Mouse (Mus musculus) hindbrain, embryonic 11.5 days (tissue): ENCODE results near the gene Pdzrn4. TPM values are rescaled to one million over a fixed set of nuclear protein-coding genes. Genes with fewer than 3 reads are reported as not detected.

Experiments used
- ATAC-seq: fragments of 200-750 bp; cut with Nextera tagmentation; 2 replicates; pipeline ENCODE4 v1.8.0; 2017; ENCODE audit warnings: mild to moderate bottlenecking, moderate TSS enrichment, moderate library complexity; ENCODE audit not compliant: low FRiP score
- DNase-seq: peaks from one replicate; pipeline ENCODE4 v3.0.0-alpha.2; 2015; ENCODE audit warnings: low spot score
- H3K27ac ChIP-seq: fragments of 300-500 bp; sonication (generic); 2 replicates; pipeline ENCODE4 v1.5.1; 2014; ENCODE audit warnings: mild to moderate bottlenecking, low read depth, low read length
- H3K27me3 ChIP-seq: fragments of 300-500 bp; sonication (generic); 2 replicates; pipeline ENCODE4 v1.6.1; 2014; ENCODE audit warnings: mild to moderate bottlenecking, low read length, moderate library complexity, mixed read lengths; ENCODE audit not compliant: control insufficient read depth, insufficient read depth
- H3K36me3 ChIP-seq: fragments of 300-500 bp; sonication (generic); 2 replicates; pipeline ENCODE4 v1.6.1; 2014; ENCODE audit warnings: mild to moderate bottlenecking, low read length, moderate library complexity, mixed read lengths; ENCODE audit not compliant: control insufficient read depth, insufficient read depth
- H3K4me1 ChIP-seq: fragments of 300-500 bp; sonication (generic); replicated peaks from 2 replicates; pipeline ENCODE4 v1.6.1; 2014; ENCODE audit warnings: low read length, mixed read lengths; ENCODE audit not compliant: control insufficient read depth, insufficient read depth
- H3K4me2 ChIP-seq: fragments of 300-500 bp; sonication (generic); replicated peaks from 2 replicates; pipeline ENCODE4 v1.6.1; 2014; ENCODE audit warnings: mild to moderate bottlenecking, low read depth, low read length
- H3K4me3 ChIP-seq: fragments of 300-500 bp; sonication (generic); 2 replicates; pipeline ENCODE4 v1.5.1; 2014; ENCODE audit warnings: low read depth, low read length
- H3K9ac ChIP-seq: fragments of 300-500 bp; sonication (generic); 2 replicates; pipeline ENCODE4 v1.6.1; 2014; ENCODE audit warnings: low read depth, low read length
- H3K9me3 ChIP-seq: fragments of 300-500 bp; sonication (generic); 2 replicates; pipeline ENCODE4 v1.6.1; 2016; ENCODE audit warnings: low read length; ENCODE audit not compliant: control insufficient read depth
- WGBS: fragments of 180-500 bp; shearing (Covaris S2); extraction: QIAGEN DNeasy Blood & Tissue Kit; methylation state at CpG from one replicate; pipeline ENCODE4 v1.1.7; 2014; 5-methylcytosine and 5-hydroxymethylcytosine counted together
- polyA plus RNA-seq: library from polyadenylated mRNA; unstranded; fragments of >200 nt; fragmentation: Nextera tagmentation; extraction: Ambion mirVana; gene quantifications from 2 replicates; pipeline ENCODE4 v1.2.1, GENCODE M21; 2014

Pdzrn4 gene
- polyA plus RNA-seq, 1 experiment from 2014 or later = 21.3 TPM

GRCm38 (mm10) chr15:92584357-92585138 is 187.9 kb downstream of the Pdzrn4 start:
- Histone ChIP-seq H3K9ac (no peak overlapping the region), H3K4me3 (no peak overlapping the region), H3K4me1 (no peaks in the 10 kb centered on the region), H3K36me3 (no peaks in the 10 kb centered on the region), H3K27me3 (no peaks in the 10 kb centered on the region), H3K9me3 (no peaks in the 10 kb centered on the region), H3K27ac (no peak overlapping the region), H3K4me2 (no peak overlapping the region)
- WGBS = 89% methylated on average over 14 of the region's 14 CpGs
- no peak for ATAC-seq
- no peak for DNase-seq

- no peak overlapping the region for H3K4me3 ChIP-seq
- no peak overlapping the region for H3K4me2 ChIP-seq
- ATAC-seq (no peak), DNase-seq (no peak)
- H3K9ac ChIP-seq = no peak overlapping the region
- no peaks in the 10 kb centered on the region for H3K9me3 ChIP-seq
- WGBS = 91% methylated on average over 1 of the region's 1 CpGs
- no peaks in the 10 kb centered on the region for H3K36me3 ChIP-seq
- no peaks in the 10 kb centered on the region for H3K27me3 ChIP-seq
- H3K4me1 ChIP-seq = no peaks in the 10 kb centered on the region
- H3K27ac ChIP-seq = no peak overlapping the region
Measured at GRCm38 (mm10) chr15:92587431-92587830, 190.8 kb downstream of the Pdzrn4 start.

GRCm38 (mm10) chr15:92594721-92595120 is 198.0 kb downstream of the Pdzrn4 start:
- WGBS = 21% methylated on average over 2 of the region's 2 CpGs

GRCm38 (mm10) chr15:92597011-92597780 is 200.5 kb downstream of the Pdzrn4 start:
- DNase-seq (peak; percentile 66), ATAC-seq (peak; percentile 89)
- H3K9ac ChIP-seq = peak overlapping the region; percentile 39
- H3K4me3 ChIP-seq = peak overlapping the region; percentile 31
- H3K4me1 ChIP-seq = no peaks in the 10 kb centered on the region; the same call in 1 of the 2 replicates
- H3K27ac ChIP-seq = peak overlapping the region; percentile 65
- H3K36me3 ChIP-seq = no peaks in the 10 kb centered on the region
- H3K9me3 ChIP-seq = no peaks in the 10 kb centered on the region
- peak overlapping the region; percentile 36 for H3K4me2 ChIP-seq
- no peaks in the 10 kb centered on the region for H3K27me3 ChIP-seq
- under 1% methylated on average over 20 of the region's 20 CpGs for WGBS

More at GRCm38 (mm10) chr15:92594721-92595120, 198.0 kb downstream of the Pdzrn4 start:
- no peak; the same call in 1 of the 2 replicates for ATAC-seq
- Histone ChIP-seq H3K27me3 (no peaks in the 10 kb centered on the region), H3K36me3 (no peaks in the 10 kb centered on the region), H3K9me3 (no peaks in the 10 kb centered on the region), H3K4me1 (no peaks in the 10 kb centered on the region; the same call in 1 of the 2 replicates), H3K4me2 (no peak overlapping the region), H3K9ac (no peak overlapping the region), H3K4me3 (no peak overlapping the region), H3K27ac (no peak overlapping the region)
- DNase-seq = peak; percentile 15

GRCm38 (mm10) chr15:92598380-92599295 is 202.0 kb downstream of the Pdzrn4 start:
- no peaks in the 10 kb centered on the region for H3K36me3 ChIP-seq
- WGBS = 1% methylated on average over 18 of the region's 18 CpGs
- ATAC-seq (0 out of 2 replicates have a peak, but pooled peaks have one; percentile 39), DNase-seq (peak; percentile 38)
- peak overlapping the region; percentile 43 for H3K4me2 ChIP-seq
- H3K4me1 ChIP-seq = no peaks in the 10 kb centered on the region; the same call in 1 of the 2 replicates
- peak overlapping the region; percentile 29 for H3K4me3 ChIP-seq
- peak overlapping the region; percentile 54; the same call in 1 of the 2 replicates for H3K9ac ChIP-seq
- H3K27me3 ChIP-seq = no peaks in the 10 kb centered on the region
- peak overlapping the region; percentile 65 for H3K27ac ChIP-seq
- H3K9me3 ChIP-seq = no peaks in the 10 kb centered on the region

- Histone ChIP-seq H3K4me3 (peak overlapping the region; percentile 29), H3K27me3 (no peaks in the 10 kb centered on the region), H3K27ac (peak overlapping the region; percentile 65), H3K9ac (peak overlapping the region; percentile 54; the same call in 1 of the 2 replicates), H3K4me1 (no peaks in the 10 kb centered on the region; the same call in 1 of the 2 replicates), H3K36me3 (no peaks in the 10 kb centered on the region), H3K4me2 (peak overlapping the region; percentile 43), H3K9me3 (no peaks in the 10 kb centered on the region)
- DNase-seq (no peak), ATAC-seq (no peak)
- 22% methylated on average over 7 of the region's 7 CpGs for WGBS
Measured at GRCm38 (mm10) chr15:92599381-92599780, 202.7 kb downstream of the Pdzrn4 start.

- 93% methylated on average over 3 of the region's 3 CpGs for WGBS
- DNase-seq = no peak
Measured at GRCm38 (mm10) chr15:92610866-92611265, 214.2 kb downstream of the Pdzrn4 start.

GRCm38 (mm10) chr15:92612386-92612785 is 215.7 kb downstream of the Pdzrn4 start:
- Histone ChIP-seq H3K27me3 (no peaks in the 10 kb centered on the region), H3K4me1 (no peaks in the 10 kb centered on the region), H3K27ac (no peak overlapping the region), H3K4me3 (no peak overlapping the region), H3K9me3 (no peaks in the 10 kb centered on the region), H3K36me3 (no peaks in the 10 kb centered on the region), H3K4me2 (no peak overlapping the region), H3K9ac (no peak overlapping the region)
- ATAC-seq (no peak), DNase-seq (no peak)
- 48% methylated on average over 1 of the region's 1 CpGs for WGBS

More at GRCm38 (mm10) chr15:92610866-92611265, 214.2 kb downstream of the Pdzrn4 start:
- H3K9ac ChIP-seq = no peak overlapping the region
- H3K27ac ChIP-seq = 0 out of 2 replicates have a peak overlapping the region, but pooled peaks have one; percentile 7
- H3K36me3 ChIP-seq = no peaks in the 10 kb centered on the region
- no peak overlapping the region for H3K4me3 ChIP-seq
- no peaks in the 10 kb centered on the region for H3K27me3 ChIP-seq
- H3K4me1 ChIP-seq = no peaks in the 10 kb centered on the region
- no peaks in the 10 kb centered on the region for H3K9me3 ChIP-seq
- no peak for ATAC-seq
- H3K4me2 ChIP-seq = no peak overlapping the region
